Mouse (Mus musculus) frontal cortex, postnatal 25 days (tissue): ENCODE results near the gene Ap2b1.
"Not testable (repeated sequence)": the region's sequence is repeated elsewhere in the genome, so short reads cannot be mapped to it uniquely, and the experiment has no call there.

Experiments
- DNase-seq, 2 experiments: peaks; one replicate each; pipeline ENCODE4 v3.0.0; 2022; ENCODE audit warnings: low spot score in 2 of 2

The Ap2b1 gene

GRCm38 (mm10) chr11:83301431-83301831 is 2.6 kb downstream of the Ap2b1 start:
- no peak for DNase-seq

GRCm38 (mm10) chr11:83302124-83302523 is 3.3 kb downstream of the Ap2b1 start:
- no peak for DNase-seq

GRCm38 (mm10) chr11:83302526-83303251 is 3.9 kb downstream of the Ap2b1 start, which contains the start of gene Pex12:
Pex12 (minus strand) TSS chr11:83302586.
- peak; percentile 88 to 95 for DNase-seq

- DNase-seq, result no peak
Observed at GRCm38 (mm10) chr11:83303751-83304150, 4.9 kb downstream of the Ap2b1 start.

GRCm38 (mm10) chr11:83304485-83304884 is 5.7 kb downstream of the Ap2b1 start:
- DNase-seq, result no peak

GRCm38 (mm10) chr11:83306700-83307253 is 8.0 kb downstream of the Ap2b1 start:
- no peak for DNase-seq

GRCm38 (mm10) chr11:83312471-83312870 is 13.6 kb downstream of the Ap2b1 start:
- no peak for DNase-seq

- DNase-seq, result no peak
Observed at GRCm38 (mm10) chr11:83319048-83319447, 20.2 kb downstream of the Ap2b1 start.

GRCm38 (mm10) chr11:83326692-83327091 is 27.9 kb downstream of the Ap2b1 start:
- not testable (repeated sequence) for DNase-seq

- DNase-seq, result peak; percentile 52 to 53
Observed at GRCm38 (mm10) chr11:83327427-83327826, 28.6 kb downstream of the Ap2b1 start.

GRCm38 (mm10) chr11:83335826-83336225 is 37.0 kb downstream of the Ap2b1 start:
- no peak for DNase-seq

GRCm38 (mm10) chr11:83339705-83340104 is 40.9 kb downstream of the Ap2b1 start:
- DNase-seq, result no peak

GRCm38 (mm10) chr11:83341716-83342245 is 43.0 kb downstream of the Ap2b1 start:
- DNase-seq, result no peak

- DNase-seq, result no peak
Observed at GRCm38 (mm10) chr11:83355428-83355827, 56.6 kb downstream of the Ap2b1 start.

- no peak for DNase-seq
Observed at GRCm38 (mm10) chr11:83357421-83357820, 58.6 kb downstream of the Ap2b1 start.

GRCm38 (mm10) chr11:83364656-83365055 is 65.8 kb downstream of the Ap2b1 start:
- DNase-seq, result no peak

GRCm38 (mm10) chr11:83371267-83371666 is 72.4 kb downstream of the Ap2b1 start:
- DNase-seq, result no peak

GRCm38 (mm10) chr11:83379745-83380341 is 81.0 kb downstream of the Ap2b1 start:
- DNase-seq, result no peak

- no peak for DNase-seq
Observed at GRCm38 (mm10) chr11:83382876-83383531, 84.2 kb downstream of the Ap2b1 start.

- no peak for DNase-seq
Observed at GRCm38 (mm10) chr11:83383532-83383887, 84.7 kb downstream of the Ap2b1 start.

GRCm38 (mm10) chr11:83393062-83393461 is 94.2 kb downstream of the Ap2b1 start:
- DNase-seq, result no peak

GRCm38 (mm10) chr11:83394802-83395439 is 96.1 kb downstream of the Ap2b1 start:
- DNase-seq, result no peak
